Mouse (Mus musculus) urinary bladder, adult 18-20 months (tissue): Measurements from ENCODE around the gene Tubgcp3.
A peak's percentile ranks its signal among the peaks of the same experiment; 100 is the strongest.
"Not testable (repeated sequence)": the region's sequence is repeated elsewhere in the genome, so short reads cannot be mapped to it uniquely, and the experiment has no call there.

Experiments
- DNase-seq, 2 experiments: peaks; one replicate each; pipeline ENCODE4 v3.0.0; 2022; ENCODE audit warnings: low spot score in 2 of 2, mixed read lengths in 2 of 2

Gene Tubgcp3

GRCm38 (mm10) chr8:12644341-12644740 lies 27.7 kb downstream of the Tubgcp3 start:
- no peak for DNase-seq

- DNase-seq, result no peak
Measured at GRCm38 (mm10) chr8:12641527-12641926, 30.5 kb downstream of the Tubgcp3 start.

- no peak for DNase-seq
Measured at GRCm38 (mm10) chr8:12638446-12638845, 33.6 kb downstream of the Tubgcp3 start.

GRCm38 (mm10) chr8:12635366-12635765 lies 36.7 kb downstream of the Tubgcp3 start:
- no peak for DNase-seq

GRCm38 (mm10) chr8:12629079-12629478 lies 43.0 kb downstream of the Tubgcp3 start:
- DNase-seq, result peak; percentile 15 to 31

- no peak for DNase-seq
Measured at GRCm38 (mm10) chr8:12625890-12626289, 46.2 kb downstream of the Tubgcp3 start.

GRCm38 (mm10) chr8:12621550-12622222 lies 50.4 kb downstream of the Tubgcp3 start:
- no peak for DNase-seq

- not testable (repeated sequence) for DNase-seq
Measured at GRCm38 (mm10) chr8:12617369-12617768, 54.7 kb downstream of the Tubgcp3 start.

- no peak for DNase-seq
Measured at GRCm38 (mm10) chr8:12613201-12613600, 58.8 kb downstream of the Tubgcp3 start.

- DNase-seq, result no peak
Measured at GRCm38 (mm10) chr8:12609752-12610449, 62.1 kb downstream of the Tubgcp3 start.

- peak in 1 of 2 experiments; percentile 20 for DNase-seq
Measured at GRCm38 (mm10) chr8:12608810-12609209, 63.2 kb downstream of the Tubgcp3 start.

GRCm38 (mm10) chr8:12607223-12607622 lies 64.8 kb downstream of the Tubgcp3 start:
- peak; percentile 53 to 73 for DNase-seq

- DNase-seq, result no peak
Measured at GRCm38 (mm10) chr8:12583785-12584184, 88.3 kb downstream of the Tubgcp3 start.

GRCm38 (mm10) chr8:12579339-12579999 lies 92.6 kb downstream of the Tubgcp3 start:
- DNase-seq, result not testable (repeated sequence)

- DNase-seq, result no peak
Measured at GRCm38 (mm10) chr8:12576739-12577138, 95.3 kb downstream of the Tubgcp3 start.

GRCm38 (mm10) chr8:12576003-12576402 lies 96.0 kb downstream of the Tubgcp3 start:
- DNase-seq, result no peak

GRCm38 (mm10) chr8:12572814-12573534 lies 99.1 kb downstream of the Tubgcp3 start, which contains the start of gene Spaca7:
Gene Spaca7, plus strand, starts transcription at chr8:12573029.
- DNase-seq, result no peak

GRCm38 (mm10) chr8:12566509-12566908 lies 105.5 kb downstream of the Tubgcp3 start:
- DNase-seq, result no peak

- no peak for DNase-seq
Measured at GRCm38 (mm10) chr8:12565488-12565887, 106.6 kb downstream of the Tubgcp3 start.

GRCm38 (mm10) chr8:12564307-12564706 lies 107.7 kb downstream of the Tubgcp3 start:
- DNase-seq, result peak in 1 of 2 experiments; percentile 11
